19 mouse cellular contexts compared by ENCODE assay signal in the genomic region with DNA sequence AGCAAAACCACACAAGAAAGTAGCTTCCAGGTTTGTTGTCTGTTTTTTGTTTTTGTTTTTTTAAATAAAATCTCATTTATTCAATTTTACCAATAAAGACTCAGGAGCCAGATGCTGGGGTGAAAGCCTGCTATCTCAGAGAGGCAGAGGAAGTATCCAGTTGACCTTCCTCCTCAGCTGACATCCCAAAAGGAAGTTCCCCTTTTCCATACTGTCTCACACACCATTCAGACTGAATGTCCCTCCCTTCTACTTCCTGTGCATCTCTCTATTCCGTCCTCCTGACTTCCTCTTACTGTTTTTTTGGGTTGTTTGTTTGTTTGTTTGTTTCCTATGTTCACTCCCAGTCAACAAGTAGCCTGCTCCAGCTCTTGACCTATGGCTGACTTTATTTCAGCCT.
DNase-seq lines count a peak whose midpoint lies in the region; ATAC-seq lines count a peak whose summit lies in the region.
"Had no signal": no experiment of that assay in that cellular context is flagged by ENCODE, and none has a peak within 500 bp of the region (broad histone marks: within the 10 kb centered on the region; RNA-seq: fewer than 3 reads in every experiment).

No protein-coding gene starts in this region.

- intact Hi-C loops in heart, postnatal 10 days (cut with DNase I) = no loop called here

- peak; percentile 47; the same call in 1 of the 2 replicates for ATAC-seq in common myeloid progenitor, adult 5-6 weeks (replicated peaks; ENCODE audit: low read depth, poor library complexity, severe bottlenecking)
- peak; percentile 58; the same call in 1 of the 2 replicates for ATAC-seq in megakaryocyte, adult 5-6 weeks (ENCODE audit: poor library complexity, severe bottlenecking)
- ATAC-seq: activated CD4-positive, CD25-positive, alpha-beta regulatory T cell, adult 4 months; forebrain, embryonic 14.5 days; forebrain, embryonic 16.5 days; Patski had no signal

- peak; percentile 6 for DNase-seq in heart, adult 11 months
- DNase-seq in heart, postnatal 10 days = no peak
- DNase-seq in 416B (ENCODE audit: low read depth) = peak; percentile 12
- no peak for DNase-seq in adrenal gland, postnatal 25 days
- DNase-seq in spleen, postnatal 10 days (ENCODE audit: low spot score in 2 of 2) = no peak
- DNase-seq in cerebellum, postnatal 36 days = no peak
- DNase-seq: adrenal gland, adult 8-10 months; adrenal gland, postnatal 14 days; cerebellum, adult 11 months; cerebellum, adult 2 months; cerebellum, adult 9-11 months; cerebellum, postnatal 14 days; embryo, embryonic 11 days had no signal

Comparison
In these comparisons a context has a peak if more than half of its experiments do, and no peak if none do; other contexts are left out.
1. DNase-seq: peak in heart, adult 11 months (single experiment) and 416B (single experiment); none in heart, postnatal 10 days (0 of 2), adrenal gland, postnatal 25 days (single experiment), spleen, postnatal 10 days (0 of 2) and cerebellum, postnatal 36 days (0 of 2).